Mouse (Mus musculus) G1E-ER4 (cell line): ENCODE results near the gene Mfsd9. TPM values are rescaled to one million over a fixed set of nuclear protein-coding genes. Genes with fewer than 3 reads are reported as not detected.

ENCODE experiments used
- GATA1 ChIP-seq: IDR thresholded peaks from one replicate; pipeline ENCODE4 v1.8.0; 2012; ENCODE audit warnings: low read length, inconsistent platforms
- polyA plus RNA-seq: library from polyadenylated mRNA; stranded (reverse); fragments of >175 nt; gene quantifications from 2 replicates; pipeline ENCODE4 v1.2.3, GENCODE M21; 2012

Gene Mfsd9
- polyA plus RNA-seq, 1 experiment: 0.52 TPM

DNA sequence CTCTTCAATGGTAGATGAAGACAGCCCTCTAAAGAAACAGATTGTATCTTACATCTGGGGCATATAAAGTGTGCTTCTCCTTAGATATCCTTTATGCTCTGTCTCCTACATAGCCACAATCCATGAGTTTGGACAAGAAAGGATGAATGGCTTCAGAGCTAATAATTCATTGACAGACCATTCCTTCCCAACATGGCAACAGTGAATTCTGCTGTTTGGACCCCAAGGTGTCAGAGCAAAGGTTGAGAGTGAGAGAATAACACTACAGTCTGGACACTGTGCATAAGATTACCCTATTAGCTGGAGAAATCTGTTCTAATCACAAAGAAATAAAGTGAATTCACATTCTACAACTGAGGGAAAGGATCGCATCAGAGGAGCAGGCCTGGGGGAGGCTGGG, 5.0 kb upstream of the Mfsd9 start:
- TF ChIP-seq GATA1: no peak

GRCm38 (mm10) chr1:40789666-40790233, 737 bp downstream of the Mfsd9 start:
- TF ChIP-seq GATA1: no peak

GRCm38 (mm10) chr1:40788956-40789355, 1.5 kb downstream of the Mfsd9 start:
- TF ChIP-seq GATA1: no peak

DNA sequence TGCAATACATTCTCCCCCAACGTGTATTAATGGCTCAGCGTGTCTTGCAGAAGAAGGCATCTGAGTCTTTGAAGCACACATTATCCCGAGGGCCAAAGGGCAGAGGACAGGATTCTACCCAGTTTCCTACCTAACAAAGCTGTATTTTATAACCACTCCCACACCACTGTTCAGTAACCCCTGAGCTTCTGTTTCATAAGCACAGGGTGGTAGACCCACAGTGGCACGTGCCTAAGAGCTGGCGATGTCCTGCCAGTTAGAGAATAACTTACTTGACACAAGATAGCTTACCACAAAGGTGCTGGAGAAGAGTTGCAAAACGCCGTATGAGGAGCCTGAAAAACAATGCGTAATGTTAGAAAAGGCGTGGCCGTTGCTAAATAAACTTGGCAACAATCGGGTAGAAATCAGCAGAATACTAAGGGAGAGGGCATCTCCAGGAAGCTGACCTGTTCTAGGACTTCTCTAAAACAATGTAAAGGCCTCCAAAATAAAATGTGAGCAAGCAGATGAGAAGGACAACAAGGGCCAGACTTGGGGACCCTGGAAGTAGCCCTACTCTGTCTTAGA, 4.5 kb downstream of the Mfsd9 start:
- no peak for TF ChIP-seq GATA1

- no peak for TF ChIP-seq GATA1
Observed at GRCm38 (mm10) chr1:40784306-40784705, 6.2 kb downstream of the Mfsd9 start.

DNA sequence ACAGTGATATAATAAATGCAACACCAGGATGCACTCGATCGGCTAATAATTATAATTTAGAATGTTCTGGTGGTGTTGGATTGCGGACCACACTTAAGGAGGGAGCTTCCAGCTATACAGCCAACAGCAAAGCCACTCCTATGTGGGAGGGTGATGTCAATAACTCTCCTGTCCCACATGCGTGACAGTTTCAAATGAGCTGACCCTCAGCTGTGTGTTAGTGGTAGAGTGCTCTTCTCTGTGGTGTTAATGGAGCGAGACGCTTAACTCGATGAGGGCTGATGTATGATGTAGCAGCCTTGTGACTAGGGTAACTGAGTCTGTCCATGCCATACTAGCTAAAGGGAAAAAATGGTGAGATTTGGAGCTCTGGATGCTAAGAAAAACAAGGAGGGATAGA, 7.0 kb downstream of the Mfsd9 start:
- TF ChIP-seq GATA1: no peak

DNA sequence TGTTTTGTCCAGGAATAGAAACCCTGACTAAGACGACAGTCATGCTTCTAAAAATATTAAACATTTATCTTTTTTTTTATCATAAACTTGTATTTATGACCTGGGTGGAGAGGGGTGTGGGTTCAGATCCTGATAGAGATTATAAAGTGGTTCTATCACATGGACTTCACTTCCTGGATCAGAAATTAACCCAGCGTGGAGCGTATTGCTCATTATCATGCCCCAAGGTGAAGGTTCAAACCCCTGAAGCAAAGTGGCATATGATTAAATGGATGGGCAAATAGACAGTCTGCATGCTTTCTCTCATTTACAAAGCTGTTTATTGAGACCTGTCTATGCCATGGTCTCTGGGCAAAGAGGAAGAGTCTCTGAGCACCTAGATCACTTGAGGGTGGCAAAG, 13.7 kb downstream of the Mfsd9 start:
- no peak for TF ChIP-seq GATA1

DNA sequence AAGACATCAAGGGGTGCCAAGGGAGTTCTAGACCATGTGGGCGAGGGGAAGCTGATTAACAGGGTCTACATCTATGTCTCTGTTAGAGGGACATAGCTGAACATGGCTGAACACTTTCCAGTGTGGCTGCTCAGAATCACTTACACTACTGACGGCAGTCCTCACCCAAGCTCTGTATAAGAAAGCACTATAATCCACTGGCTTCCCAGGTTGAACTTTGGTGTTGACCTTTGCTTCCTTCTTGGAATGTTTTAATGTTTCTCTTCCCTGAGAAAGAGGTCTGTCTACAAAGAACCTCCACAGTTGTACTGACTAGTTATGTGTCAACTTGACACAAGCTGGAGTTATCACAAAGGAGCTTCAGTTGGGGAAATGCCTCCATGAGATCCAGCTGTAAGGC, 14.4 kb downstream of the Mfsd9 start:
- no peak for TF ChIP-seq GATA1

- TF ChIP-seq GATA1: no peak
Observed at GRCm38 (mm10) chr1:40774040-40774439, 16.4 kb downstream of the Mfsd9 start.

- no peak for TF ChIP-seq GATA1
Observed at GRCm38 (mm10) chr1:40773234-40773633, 17.3 kb downstream of the Mfsd9 start.

- TF ChIP-seq GATA1: no peak
Observed at GRCm38 (mm10) chr1:40771196-40771970, 19.1 kb downstream of the Mfsd9 start.

DNA sequence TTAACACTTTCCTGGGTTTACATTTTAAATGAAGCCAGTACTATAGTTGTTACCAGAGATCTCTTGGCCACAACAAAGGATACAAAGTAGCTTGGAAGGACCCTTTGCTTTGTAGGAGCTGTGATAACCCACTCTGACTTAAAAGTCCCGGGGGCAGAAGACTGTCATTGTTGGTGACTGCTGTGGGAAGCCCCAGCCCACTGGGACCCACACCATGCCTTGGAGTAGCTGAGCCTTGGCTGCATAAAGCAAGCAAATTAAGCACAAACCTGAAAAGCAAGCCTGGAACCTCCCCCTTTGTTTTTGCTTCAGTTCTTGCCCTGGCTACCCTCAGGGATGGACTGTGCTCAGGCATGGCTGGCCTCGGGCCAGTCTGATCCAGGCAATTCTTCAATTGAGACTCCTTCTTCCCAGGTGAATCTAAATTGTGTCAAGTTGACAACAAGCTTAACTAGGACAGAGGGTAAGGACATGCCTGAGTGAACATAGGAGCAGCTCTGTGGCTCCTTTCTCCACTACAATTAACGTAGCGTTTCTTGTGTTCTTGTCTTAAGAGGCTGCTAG, 21.1 kb downstream of the Mfsd9 start:
- TF ChIP-seq GATA1: no peak

GRCm38 (mm10) chr1:40768606-40769005, 21.9 kb downstream of the Mfsd9 start:
- no peak for TF ChIP-seq GATA1

GRCm38 (mm10) chr1:40767588-40767987, 22.9 kb downstream of the Mfsd9 start:
- no peak for TF ChIP-seq GATA1

- TF ChIP-seq GATA1: no peak
Observed at GRCm38 (mm10) chr1:40765521-40765920, 25.0 kb downstream of the Mfsd9 start.

- no peak for TF ChIP-seq GATA1
Observed at GRCm38 (mm10) chr1:40764701-40765275, 25.7 kb downstream of the Mfsd9 start.
